Mouse (Mus musculus): ENCODE measurements around the gene Nedd8. TPM values are rescaled to one million over a fixed set of nuclear protein-coding genes. Genes with fewer than 3 reads are reported as not detected.

The Nedd8 gene
- total and polyA plus RNA-seq, 3 experiments, result 128 to 488 (median 234) TPM

GRCm38 (mm10) chr14:55681160-55682117, 9.5 kb upstream of the Nedd8 start, which contains the start of gene Tinf2:
Gene Tinf2 (minus strand): TSS chr14:55681820.
- H3K4me1 ChIP-seq (ENCODE audit: insufficient read depth, low read depth, low read length), result peaks cover 34% of the 10 kb centered on the region
- H3K36me3 ChIP-seq (replicated peaks), result peaks cover 47% of the 10 kb centered on the region
- H3K9me3 ChIP-seq (replicated peaks), result no peaks in the 10 kb centered on the region
- peak; percentile 95 for ATAC-seq (ENCODE audit: extremely low read depth, insufficient number of reproducible peaks, low FRiP score, poor library complexity, severe bottlenecking)
- TF ChIP-seq CTCF (IDR thresholded peaks at IDR 0.05; ENCODE audit: low read depth, low read length) (no peak), TAL1 (conservative IDR thresholded peaks at IDR 0.05; ENCODE audit: low read depth, low read length) (no peak), GATA2 (IDR thresholded peaks at IDR 0.05; ENCODE audit: borderline replicate concordance, low read depth, low read length) (no peak), GATA1 (IDR thresholded peaks at IDR 0.05; ENCODE audit: borderline replicate concordance, low read length) (no peak), POLR2AphosphoS5 (IDR thresholded peaks at IDR 0.05; ENCODE audit: insufficient replicate concordance, low read depth, low read length) (no peak)
- H3K4me3 ChIP-seq (ENCODE audit: low read depth, low read length), result peak within 1 kb of the TSS; percentile 87
- H3K27me3 ChIP-seq (ENCODE audit: insufficient read depth, low read length), result no peaks in the 10 kb centered on the region
- peak; percentile 88 for DNase-seq (ENCODE audit: low spot score)

- ATAC-seq (ENCODE audit: extremely low read depth, insufficient number of reproducible peaks, low FRiP score, poor library complexity, severe bottlenecking), result no peak
Measured at GRCm38 (mm10) chr14:55677615-55678014, 5.7 kb upstream of the Nedd8 start.

GRCm38 (mm10) chr14:55672741-55673060, 777 bp upstream of the Nedd8 start:
- TF ChIP-seq GATA1 (IDR thresholded peaks at IDR 0.05; ENCODE audit: borderline replicate concordance, low read length) (no peak), TAL1 (conservative IDR thresholded peaks at IDR 0.05; ENCODE audit: low read depth, low read length) (no peak), POLR2AphosphoS5 (IDR thresholded peaks at IDR 0.05; ENCODE audit: insufficient replicate concordance, low read depth, low read length) (no peak), GATA2 (IDR thresholded peaks at IDR 0.05; ENCODE audit: borderline replicate concordance, low read depth, low read length) (no peak), CTCF (IDR thresholded peaks at IDR 0.05; ENCODE audit: low read depth, low read length) (no peak)
- H3K9me3 ChIP-seq (replicated peaks), result no peaks in the 10 kb centered on the region
- ATAC-seq (ENCODE audit: extremely low read depth, insufficient number of reproducible peaks, low FRiP score, poor library complexity, severe bottlenecking) (no peak), DNase-seq (ENCODE audit: low spot score) (no peak)
- H3K36me3 ChIP-seq (replicated peaks), result peaks cover 61% of the 10 kb centered on the region
- peak overlapping the region; percentile 76 for H3K4me3 ChIP-seq (ENCODE audit: low read depth, low read length)
- H3K27me3 ChIP-seq (ENCODE audit: insufficient read depth, low read length), result no peaks in the 10 kb centered on the region
- peaks cover 41% of the 10 kb centered on the region for H3K4me1 ChIP-seq (ENCODE audit: insufficient read depth, low read depth, low read length)

More at GRCm38 (mm10) chr14:55677615-55678014, 5.7 kb upstream of the Nedd8 start:
- Histone ChIP-seq H3K36me3 (replicated peaks) (peaks cover 69% of the 10 kb centered on the region), H3K9me3 (replicated peaks) (no peaks in the 10 kb centered on the region), H3K4me3 (ENCODE audit: low read depth, low read length) (no peak overlapping the region), H3K4me1 (ENCODE audit: insufficient read depth, low read depth, low read length) (peaks cover 45% of the 10 kb centered on the region), H3K27me3 (ENCODE audit: insufficient read depth, low read length) (no peaks in the 10 kb centered on the region)
- TF ChIP-seq GATA1 (IDR thresholded peaks at IDR 0.05; ENCODE audit: borderline replicate concordance, low read length) (no peak), TAL1 (conservative IDR thresholded peaks at IDR 0.05; ENCODE audit: low read depth, low read length) (no peak), GATA2 (IDR thresholded peaks at IDR 0.05; ENCODE audit: borderline replicate concordance, low read depth, low read length) (no peak), POLR2AphosphoS5 (IDR thresholded peaks at IDR 0.05; ENCODE audit: insufficient replicate concordance, low read depth, low read length) (no peak), CTCF (IDR thresholded peaks at IDR 0.05; ENCODE audit: low read depth, low read length) (no peak)
- no peak for DNase-seq (ENCODE audit: low spot score)

GRCm38 (mm10) chr14:55671486-55671832, 465 bp downstream of the Nedd8 start:
- TF ChIP-seq POLR2AphosphoS5 (IDR thresholded peaks at IDR 0.05; ENCODE audit: insufficient replicate concordance, low read depth, low read length) (no peak), GATA1 (IDR thresholded peaks at IDR 0.05; ENCODE audit: borderline replicate concordance, low read length) (no peak), TAL1 (conservative IDR thresholded peaks at IDR 0.05; ENCODE audit: low read depth, low read length) (no peak), GATA2 (IDR thresholded peaks at IDR 0.05; ENCODE audit: borderline replicate concordance, low read depth, low read length) (no peak)
- H3K4me1 ChIP-seq (ENCODE audit: insufficient read depth, low read depth, low read length), result peaks cover 45% of the 10 kb centered on the region
- DNase-seq (ENCODE audit: low spot score), result peak; percentile 31
- H3K36me3 ChIP-seq (replicated peaks), result peaks cover 54% of the 10 kb centered on the region
- ATAC-seq (ENCODE audit: extremely low read depth, insufficient number of reproducible peaks, low FRiP score, poor library complexity, severe bottlenecking), result no peak
- no peaks in the 10 kb centered on the region for H3K9me3 ChIP-seq (replicated peaks)
- peak overlapping the region; percentile 76 for H3K4me3 ChIP-seq (ENCODE audit: low read depth, low read length)
- H3K27me3 ChIP-seq (ENCODE audit: insufficient read depth, low read length), result no peaks in the 10 kb centered on the region

- H3K36me3 ChIP-seq (replicated peaks), result peaks cover 70% of the 10 kb centered on the region
- no peak for DNase-seq (ENCODE audit: low spot score)
- no peak for TF ChIP-seq GATA2 (IDR thresholded peaks at IDR 0.05; ENCODE audit: borderline replicate concordance, low read depth, low read length)
- TF ChIP-seq TAL1 (conservative IDR thresholded peaks at IDR 0.05; ENCODE audit: low read depth, low read length), result no peak
- no peak for TF ChIP-seq GATA1 (IDR thresholded peaks at IDR 0.05; ENCODE audit: borderline replicate concordance, low read length)
- no peak for TF ChIP-seq POLR2AphosphoS5 (IDR thresholded peaks at IDR 0.05; ENCODE audit: insufficient replicate concordance, low read depth, low read length)
- TF ChIP-seq CTCF (IDR thresholded peaks at IDR 0.05; ENCODE audit: low read depth, low read length), result no peak
- H3K4me3 ChIP-seq (ENCODE audit: low read depth, low read length), result peak overlapping the region; percentile 72
- peaks cover 22% of the 10 kb centered on the region for H3K4me1 ChIP-seq (ENCODE audit: insufficient read depth, low read depth, low read length)
- H3K27me3 ChIP-seq (ENCODE audit: insufficient read depth, low read length), result no peaks in the 10 kb centered on the region
- H3K9me3 ChIP-seq (replicated peaks), result no peaks in the 10 kb centered on the region
- ATAC-seq (ENCODE audit: extremely low read depth, insufficient number of reproducible peaks, low FRiP score, poor library complexity, severe bottlenecking), result no peak
Measured at GRCm38 (mm10) chr14:55660636-55661035, 11.3 kb downstream of the Nedd8 start.

- peaks cover 65% of the 10 kb centered on the region for H3K36me3 ChIP-seq (replicated peaks)
- no peaks in the 10 kb centered on the region for H3K27me3 ChIP-seq (ENCODE audit: insufficient read depth, low read length)
Measured at GRCm38 (mm10) chr14:55659960-55660573, 11.9 kb downstream of the Nedd8 start, which contains the start of gene Mdp1. Gene Mdp1 (minus strand): TSS chr14:55660508.

More at GRCm38 (mm10) chr14:55659960-55660573, 11.9 kb downstream of the Nedd8 start, which contains the start of gene Mdp1:
- ATAC-seq (ENCODE audit: extremely low read depth, insufficient number of reproducible peaks, low FRiP score, poor library complexity, severe bottlenecking), result peak; percentile 81
- peak within 1 kb of the TSS; percentile 72 for H3K4me3 ChIP-seq (ENCODE audit: low read depth, low read length)
- peak; percentile 70 for DNase-seq (ENCODE audit: low spot score)
- peaks cover 22% of the 10 kb centered on the region for H3K4me1 ChIP-seq (ENCODE audit: insufficient read depth, low read depth, low read length)
- H3K9me3 ChIP-seq (replicated peaks), result no peaks in the 10 kb centered on the region
- TF ChIP-seq GATA2 (IDR thresholded peaks at IDR 0.05; ENCODE audit: borderline replicate concordance, low read depth, low read length), result no peak
- no peak for TF ChIP-seq GATA1 (IDR thresholded peaks at IDR 0.05; ENCODE audit: borderline replicate concordance, low read length)
- TF ChIP-seq POLR2AphosphoS5 (IDR thresholded peaks at IDR 0.05; ENCODE audit: insufficient replicate concordance, low read depth, low read length), result no peak
- no peak for TF ChIP-seq TAL1 (conservative IDR thresholded peaks at IDR 0.05; ENCODE audit: low read depth, low read length)
- TF ChIP-seq CTCF (IDR thresholded peaks at IDR 0.05; ENCODE audit: low read depth, low read length), result no peak
